Mouse (Mus musculus): Measurements from ENCODE around the gene Cdyl.

Gene Cdyl

GRCm38 (mm10) chr13:35717658-35718057 lies 58.0 kb downstream of the Cdyl start:
- DNase-seq, result no peak

- DNase-seq, result no peak
Measured at GRCm38 (mm10) chr13:35719581-35719980, 59.9 kb downstream of the Cdyl start.

GRCm38 (mm10) chr13:35723073-35723472 lies 63.4 kb downstream of the Cdyl start:
- no peak for DNase-seq

GRCm38 (mm10) chr13:35726025-35726424 lies 66.4 kb downstream of the Cdyl start:
- no peak for DNase-seq

- DNase-seq, result no peak
Measured at GRCm38 (mm10) chr13:35732131-35732530, 72.5 kb downstream of the Cdyl start.

- no peak for DNase-seq
Measured at GRCm38 (mm10) chr13:35732891-35733596, 73.4 kb downstream of the Cdyl start.

- DNase-seq, result no peak
Measured at GRCm38 (mm10) chr13:35737565-35737964, 77.9 kb downstream of the Cdyl start.

GRCm38 (mm10) chr13:35738210-35738609 lies 78.6 kb downstream of the Cdyl start:
- DNase-seq, result no peak

GRCm38 (mm10) chr13:35739473-35739872 lies 79.8 kb downstream of the Cdyl start:
- no peak for DNase-seq

GRCm38 (mm10) chr13:35740301-35741039 lies 80.8 kb downstream of the Cdyl start:
- DNase-seq, result peak; percentile 78

GRCm38 (mm10) chr13:35741040-35741619 lies 81.5 kb downstream of the Cdyl start:
- DNase-seq, result peak; percentile 92

- peak; percentile 54 for DNase-seq
Measured at GRCm38 (mm10) chr13:35741620-35742421, 82.2 kb downstream of the Cdyl start.

GRCm38 (mm10) chr13:35742696-35743095 lies 83.1 kb downstream of the Cdyl start:
- DNase-seq, result no peak

- DNase-seq, result no peak
Measured at GRCm38 (mm10) chr13:35743196-35743595, 83.6 kb downstream of the Cdyl start.

GRCm38 (mm10) chr13:35749194-35749593 lies 89.6 kb downstream of the Cdyl start:
- DNase-seq, result no peak

GRCm38 (mm10) chr13:35749680-35750079 lies 90.0 kb downstream of the Cdyl start:
- no peak for DNase-seq

GRCm38 (mm10) chr13:35752046-35752445 lies 92.4 kb downstream of the Cdyl start:
- DNase-seq, result no peak

GRCm38 (mm10) chr13:35755002-35755401 lies 95.4 kb downstream of the Cdyl start:
- DNase-seq, result no peak

GRCm38 (mm10) chr13:35755655-35756283 lies 96.1 kb downstream of the Cdyl start:
- DNase-seq, result no peak

- DNase-seq, result no peak
Measured at GRCm38 (mm10) chr13:35756393-35757338, 97.0 kb downstream of the Cdyl start.

- DNase-seq, result no peak
Measured at GRCm38 (mm10) chr13:35760372-35760771, 100.7 kb downstream of the Cdyl start.

Data from lung, postnatal 14 days (tissue).